Mouse (Mus musculus): ENCODE results near the gene Pum1. TPM values are rescaled to one million over a fixed set of nuclear protein-coding genes. Genes with fewer than 3 reads are reported as not detected.
A peak's percentile ranks its signal among the peaks of the same experiment; 100 is the strongest.

The Pum1 gene
- total and polyA plus RNA-seq, 3 experiments = 62.4 to 84.0 (median 73.6) TPM

GRCm38 (mm10) chr4:130722607-130723006 is 59.5 kb downstream of the Pum1 start:
- no peak for DNase-seq

DNA sequence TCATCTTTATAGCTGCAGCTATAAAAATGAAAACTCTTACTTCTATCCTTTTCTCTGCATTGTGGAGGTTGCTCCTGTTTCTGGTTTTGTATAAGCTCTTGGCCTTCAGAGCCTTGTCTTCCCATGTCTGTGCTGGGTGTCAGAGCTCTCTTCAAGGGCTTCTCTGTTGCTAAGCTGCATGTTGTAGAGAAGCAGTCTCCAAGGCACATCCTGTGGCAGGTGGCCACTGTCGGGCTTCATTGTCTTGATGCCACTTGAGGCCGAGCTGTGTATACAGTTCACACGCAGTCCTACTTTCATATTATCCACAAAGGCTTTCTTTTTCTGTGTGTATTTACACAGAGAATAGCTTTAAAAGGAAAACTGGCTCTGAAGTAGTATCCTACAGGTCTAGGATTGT is 63.0 kb downstream of the Pum1 start:
- DNase-seq = no peak

- DNase-seq = no peak
These were observed 72.8 kb downstream of the Pum1 start for GRCm38 (mm10) chr4:130735957-130736356.

DNA sequence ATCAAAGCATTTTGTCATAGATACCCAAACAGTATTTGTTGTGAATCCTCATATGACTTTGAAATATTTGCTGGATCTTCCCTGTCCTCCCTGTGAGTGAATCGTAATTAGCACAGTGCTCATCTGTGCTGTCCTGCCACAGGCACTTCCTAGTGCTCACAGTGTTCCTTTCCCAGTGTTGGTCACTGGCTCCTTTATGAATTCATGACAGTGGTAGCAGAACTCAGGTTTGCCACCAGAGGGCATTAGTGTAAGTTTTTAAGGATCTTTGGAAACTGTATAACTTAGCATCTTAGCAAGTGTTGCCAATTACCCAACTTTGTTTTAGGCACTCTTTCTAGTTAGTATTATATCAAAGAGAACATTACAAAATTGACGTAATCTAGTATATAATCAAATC is 75.4 kb downstream of the Pum1 start:
- DNase-seq = peak; percentile 38

DNA sequence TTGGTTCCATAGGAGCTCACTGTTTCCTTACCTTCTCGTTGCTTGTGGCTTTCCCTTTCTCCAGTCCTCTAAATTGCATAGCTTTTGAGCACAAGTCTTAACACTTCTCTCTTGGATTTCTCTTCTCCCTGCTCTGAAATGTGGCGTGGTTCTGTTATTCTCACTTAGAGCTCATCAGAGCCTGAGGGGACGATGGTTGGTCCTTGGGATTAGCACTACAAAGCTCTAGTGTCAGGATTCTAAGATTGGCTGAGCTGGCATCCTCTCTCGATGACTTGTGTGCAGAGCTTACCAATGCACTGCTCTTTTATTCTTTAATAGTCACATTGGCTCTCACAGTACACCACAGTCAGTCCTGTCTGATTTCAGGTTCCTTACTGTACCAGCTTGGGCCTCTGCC is 80.9 kb downstream of the Pum1 start:
- no peak for DNase-seq

- peak; percentile 83 for DNase-seq
These were observed 82.6 kb downstream of the Pum1 start for GRCm38 (mm10) chr4:130745561-130746306.

- no peak for DNase-seq
These were observed 86.4 kb downstream of the Pum1 start for GRCm38 (mm10) chr4:130749566-130749965.

DNA sequence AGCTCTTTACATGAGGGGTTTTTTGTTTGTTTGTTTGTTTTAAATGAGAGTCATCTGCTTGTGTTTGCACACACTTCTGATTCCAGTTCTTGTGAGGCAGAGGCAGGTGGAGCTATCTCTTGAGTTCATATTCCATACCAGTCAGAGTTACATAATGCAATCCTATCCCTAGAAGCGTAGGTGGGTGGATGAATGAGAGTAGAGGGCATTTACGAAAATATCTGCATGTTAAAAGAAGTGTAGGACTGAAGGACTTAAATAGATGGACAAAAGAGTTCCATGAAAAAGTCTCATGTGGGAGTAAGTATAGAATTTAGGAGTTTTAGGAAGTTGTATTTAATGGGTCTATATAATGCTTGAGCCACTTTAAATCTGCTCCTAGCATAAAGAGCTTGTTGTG is 88.8 kb downstream of the Pum1 start:
- no peak for DNase-seq

GRCm38 (mm10) chr4:130752591-130752990 is 89.5 kb downstream of the Pum1 start:
- no peak for DNase-seq

GRCm38 (mm10) chr4:130753755-130754154 is 90.6 kb downstream of the Pum1 start:
- DNase-seq = peak; percentile 53

- DNase-seq = no peak
These were observed 91.7 kb downstream of the Pum1 start for GRCm38 (mm10) chr4:130754776-130755175.

GRCm38 (mm10) chr4:130759875-130760274 is 96.8 kb downstream of the Pum1 start:
- DNase-seq = no peak

DNA sequence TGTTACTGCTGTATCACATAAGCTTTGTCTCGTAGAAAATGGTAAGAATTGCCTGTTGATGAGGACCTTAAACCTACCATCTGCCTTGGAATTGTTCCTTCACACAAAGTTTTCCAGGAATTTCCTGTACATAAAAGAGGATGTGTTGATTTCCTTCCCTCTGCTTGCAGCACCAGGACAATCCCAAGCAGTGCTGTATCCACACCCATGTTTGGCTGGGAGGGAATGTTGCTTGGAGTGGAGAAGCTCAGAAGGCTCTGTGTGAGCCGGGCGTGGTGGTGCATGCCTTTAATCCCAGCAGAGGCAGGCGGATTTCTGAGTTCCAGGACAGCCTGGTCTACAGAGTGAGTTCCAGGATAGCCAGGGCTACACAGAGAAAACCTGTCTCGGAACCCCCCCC is 98.7 kb downstream of the Pum1 start:
- DNase-seq = no peak

GRCm38 (mm10) chr4:130765399-130766160 is 102.5 kb downstream of the Pum1 start:
- DNase-seq = peak; percentile 65

DNA sequence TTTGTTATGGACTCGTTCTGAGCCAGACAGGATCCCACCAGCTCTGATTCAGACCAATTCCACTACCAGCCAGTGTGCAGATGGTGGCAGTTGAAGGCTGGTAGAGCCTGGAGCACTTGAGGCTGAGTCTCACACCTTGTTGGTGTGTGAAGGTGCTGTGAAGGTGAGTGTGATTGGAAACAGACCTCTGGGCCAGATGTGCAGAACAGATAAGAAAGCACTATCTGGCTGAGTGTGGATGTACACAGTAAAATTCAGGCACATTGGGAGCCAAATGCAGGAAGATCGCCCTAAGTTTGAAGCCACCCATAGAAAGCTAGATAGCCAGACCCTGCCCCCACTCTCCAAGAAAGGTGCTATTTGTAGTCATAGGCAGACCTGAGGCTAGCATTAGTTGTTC is 103.3 kb downstream of the Pum1 start:
- no peak for DNase-seq

DNA sequence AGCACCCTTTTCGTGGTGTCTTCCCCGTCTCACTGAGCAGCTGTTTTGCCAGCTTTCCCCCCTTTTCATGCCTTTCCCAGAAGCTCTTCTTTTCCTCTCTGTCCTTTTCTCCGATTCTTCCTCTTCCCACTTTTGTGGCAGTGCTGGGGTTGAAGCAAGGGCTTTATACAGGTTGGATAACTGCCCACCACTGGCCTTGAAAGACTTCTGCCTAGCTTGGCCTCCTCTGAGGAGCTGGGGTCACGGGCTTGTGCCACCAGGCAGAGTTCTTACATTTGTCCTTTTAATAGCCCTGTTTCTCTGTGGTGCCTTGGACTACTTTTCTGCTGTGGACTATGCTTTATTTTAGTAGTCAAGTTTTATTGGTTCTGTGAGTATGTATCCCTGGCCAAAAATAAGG is 103.8 kb downstream of the Pum1 start:
- DNase-seq = peak; percentile 70

- peak; percentile 73 for DNase-seq
These were observed 110.8 kb downstream of the Pum1 start for GRCm38 (mm10) chr4:130773899-130774298.

DNA sequence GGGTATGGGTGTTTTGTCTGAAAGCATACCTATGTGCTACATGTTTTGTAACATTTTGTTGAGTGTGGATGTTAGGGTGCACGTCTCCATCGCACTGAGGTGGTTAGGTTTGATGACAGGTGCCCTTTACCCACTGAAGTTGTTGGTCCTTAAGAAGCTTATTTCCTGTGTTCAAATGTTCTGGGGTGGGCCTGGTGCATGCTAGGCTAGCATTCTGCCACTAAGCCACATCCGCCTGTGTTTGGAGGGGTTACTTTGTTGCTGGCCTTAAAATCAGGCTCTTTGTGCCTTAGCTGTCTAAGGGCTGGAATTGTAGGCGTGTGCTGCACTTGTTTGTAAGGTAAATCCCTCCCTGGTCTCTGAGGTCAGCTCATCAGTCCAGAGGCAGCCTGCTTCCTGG is 111.7 kb downstream of the Pum1 start:
- DNase-seq = no peak

DNA sequence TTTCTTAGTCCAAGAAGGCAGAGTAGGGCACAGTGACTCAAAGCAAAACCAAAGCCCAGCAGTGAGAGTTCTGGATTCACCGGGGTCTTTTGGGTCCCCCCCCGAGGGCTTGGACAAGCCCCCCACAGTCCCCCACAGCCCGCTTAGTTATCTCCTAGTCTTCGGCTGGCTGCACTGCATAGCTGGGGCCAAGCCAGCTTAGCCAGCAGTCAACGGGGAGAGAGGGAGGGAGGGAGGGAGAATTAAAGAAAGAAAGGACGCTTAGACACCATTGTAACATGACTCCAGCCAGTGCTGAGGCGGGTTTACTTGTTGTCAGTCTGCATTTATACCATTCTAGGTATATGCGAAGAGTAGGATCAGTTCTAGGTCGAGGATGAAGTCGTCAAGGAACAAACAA is 114.5 kb downstream of the Pum1 start:
- DNase-seq = no peak

GRCm38 (mm10) chr4:130779037-130779436 is 115.9 kb downstream of the Pum1 start:
- peak; percentile 54 for DNase-seq

- DNase-seq = no peak
These were observed 119.4 kb downstream of the Pum1 start for GRCm38 (mm10) chr4:130782492-130782891.

DNA sequence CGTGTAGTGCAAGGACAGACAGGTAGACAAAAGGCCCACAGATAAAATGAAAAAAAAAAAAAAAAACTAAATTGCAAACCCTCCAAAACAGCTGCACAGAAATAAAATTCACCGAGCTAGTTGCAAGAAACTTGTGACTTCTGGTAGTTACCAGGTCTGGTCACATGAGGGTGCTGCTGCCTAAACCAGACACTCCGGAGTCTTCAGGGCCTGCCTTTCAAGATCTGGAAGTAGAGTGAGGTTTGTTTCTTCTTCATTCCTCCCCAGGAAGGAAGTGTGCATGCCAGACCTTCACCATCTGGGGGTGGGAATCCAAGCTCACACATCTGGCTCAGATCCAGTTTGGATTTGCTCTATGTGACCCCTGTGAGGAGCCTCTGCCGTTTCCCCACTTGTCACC is 121.6 kb downstream of the Pum1 start:
- no peak for DNase-seq

- no peak for DNase-seq
These were observed 124.4 kb downstream of the Pum1 start for GRCm38 (mm10) chr4:130787530-130787929.

DNA sequence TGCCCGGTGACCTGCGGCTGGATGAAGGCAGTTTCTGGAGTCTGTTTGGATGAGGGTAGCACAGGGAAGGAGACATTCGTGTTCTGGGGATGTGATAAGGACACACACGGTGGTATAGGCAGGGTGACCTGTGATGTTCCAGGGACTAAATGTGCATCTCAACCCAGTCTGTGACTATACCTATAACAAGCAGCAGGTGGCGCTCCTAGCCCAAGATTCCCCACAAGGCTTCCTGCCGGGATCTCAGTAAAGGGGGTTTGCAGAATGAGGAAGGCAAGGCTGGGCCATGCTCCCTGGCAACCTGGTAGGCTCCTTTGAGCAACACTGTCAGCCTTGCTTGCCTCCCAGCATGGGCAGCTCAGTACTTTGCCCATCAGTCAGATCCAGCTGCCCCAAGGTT is 127.1 kb downstream of the Pum1 start:
- peak; percentile 87 for DNase-seq

All from adrenal gland, adult 2 months (tissue).